Mouse (Mus musculus): ENCODE measurements around the gene Dbi. TPM values are rescaled to one million over a fixed set of nuclear protein-coding genes. Genes with fewer than 3 reads are reported as not detected.

The Dbi gene
- polyA plus RNA-seq, 1 experiment from 2014 or later, result 759 TPM

DNA sequence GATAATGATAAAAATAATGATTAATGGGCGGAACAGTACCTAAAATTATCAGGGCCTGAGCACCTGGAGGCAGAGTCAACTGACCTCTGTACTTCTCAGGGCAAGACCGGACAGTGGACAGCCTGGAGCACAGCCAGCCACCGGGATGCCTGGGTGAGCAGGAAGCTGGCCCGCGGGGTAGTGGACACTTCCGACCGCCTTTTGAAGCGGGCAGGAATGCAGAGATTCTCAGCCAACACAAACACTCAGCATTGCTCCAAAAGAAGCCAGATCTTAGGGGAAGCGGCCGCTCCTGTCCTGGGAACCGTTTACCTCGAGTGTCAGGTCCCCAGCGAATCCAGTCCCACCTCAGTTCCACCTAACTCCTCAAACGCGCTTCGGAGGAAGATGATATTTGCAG, 48.0 kb downstream of the Dbi start:
- peaks cover 13% of the 10 kb centered on the region; the same call in 1 of the 2 replicates for H3K27me3 ChIP-seq (ENCODE audit: control insufficient read depth, insufficient read depth, low read length)
- no peak overlapping the region for H3K9ac ChIP-seq (replicated peaks; ENCODE audit: low read length)

DNA sequence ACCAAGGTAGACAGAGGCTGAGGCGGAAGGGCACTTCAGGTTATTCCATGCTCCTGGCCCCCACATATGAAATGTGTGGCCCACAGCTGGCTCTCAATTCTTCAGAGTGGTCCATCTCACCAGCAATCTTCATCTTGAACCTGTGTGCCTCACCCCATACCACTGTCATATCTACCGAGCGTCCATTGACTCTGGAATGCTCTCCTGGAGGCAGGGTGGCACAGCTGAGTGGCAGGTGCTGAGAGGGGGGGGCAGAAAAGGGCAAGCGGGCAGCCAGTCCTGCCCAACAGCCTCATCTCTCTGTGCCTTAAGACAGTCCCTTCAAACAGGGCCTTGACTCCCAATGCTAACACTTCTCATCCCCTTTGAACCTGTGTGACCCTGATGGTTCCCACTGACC, 49.7 kb downstream of the Dbi start:
- WGBS, result 88% methylated on average over 4 of the region's 4 CpGs
- Histone ChIP-seq H3K27ac (replicated peaks; ENCODE audit: low read depth, low read length) (no peak overlapping the region), H3K4me3 (replicated peaks; ENCODE audit: low read depth, low read length) (no peak overlapping the region), H3K4me2 (ENCODE audit: low read length) (no peak overlapping the region), H3K9me3 (ENCODE audit: control insufficient read depth, low read length) (no peaks in the 10 kb centered on the region), H3K36me3 (ENCODE audit: control insufficient read depth, insufficient read depth, low read length) (no peaks in the 10 kb centered on the region), H3K9ac (replicated peaks; ENCODE audit: low read length) (no peak overlapping the region), H3K4me1 (ENCODE audit: control insufficient read depth, insufficient read depth, low read length) (peaks cover 4% of the 10 kb centered on the region), H3K27me3 (ENCODE audit: control insufficient read depth, insufficient read depth, low read length) (peaks cover 13% of the 10 kb centered on the region; the same call in 1 of the 2 replicates)
- ATAC-seq (ENCODE audit: low FRiP score, low TSS enrichment) (no peak), DNase-seq (no peak)

More for the DNA sequence above, 48.0 kb downstream of the Dbi start:
- Histone ChIP-seq H3K36me3 (ENCODE audit: control insufficient read depth, insufficient read depth, low read length) (no peaks in the 10 kb centered on the region), H3K4me3 (replicated peaks; ENCODE audit: low read depth, low read length) (peak overlapping the region; percentile 37), H3K27ac (replicated peaks; ENCODE audit: low read depth, low read length) (no peak overlapping the region), H3K4me1 (ENCODE audit: control insufficient read depth, insufficient read depth, low read length) (peaks cover 4% of the 10 kb centered on the region), H3K9me3 (ENCODE audit: control insufficient read depth, low read length) (no peaks in the 10 kb centered on the region), H3K4me2 (ENCODE audit: low read length) (peak overlapping the region; percentile 75)
- no peak for ATAC-seq (ENCODE audit: low FRiP score, low TSS enrichment)
- DNase-seq, result peak; percentile 30
- 15% methylated on average over 16 of the region's 16 CpGs for WGBS

DNA sequence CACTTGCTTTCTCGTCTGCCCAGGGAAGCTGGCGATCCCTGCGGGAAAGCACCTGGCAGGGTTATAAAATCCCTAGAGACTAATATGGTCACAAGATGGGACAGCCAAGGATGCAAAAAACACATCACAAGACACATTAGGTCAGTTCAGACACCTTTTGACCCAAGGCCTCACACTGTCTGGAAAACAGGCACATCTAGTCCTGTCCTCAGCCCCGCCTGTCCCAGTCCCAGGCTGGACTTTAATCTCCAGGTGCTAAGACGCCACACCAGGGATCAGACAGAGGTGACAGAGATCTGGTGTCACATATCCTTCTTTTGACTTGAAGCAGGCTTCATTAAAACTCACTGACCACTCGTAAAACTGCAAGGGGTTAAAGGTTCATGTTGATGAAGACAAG, 50.7 kb downstream of the Dbi start:
- H3K36me3 ChIP-seq (ENCODE audit: control insufficient read depth, insufficient read depth, low read length), result no peaks in the 10 kb centered on the region
- peaks cover 4% of the 10 kb centered on the region for H3K4me1 ChIP-seq (ENCODE audit: control insufficient read depth, insufficient read depth, low read length)
- no peaks in the 10 kb centered on the region for H3K9me3 ChIP-seq (ENCODE audit: control insufficient read depth, low read length)
- WGBS, result 68% methylated on average over 6 of the region's 6 CpGs
- no peak overlapping the region for H3K9ac ChIP-seq (replicated peaks; ENCODE audit: low read length)
- no peak overlapping the region for H3K4me3 ChIP-seq (replicated peaks; ENCODE audit: low read depth, low read length)
- H3K4me2 ChIP-seq (ENCODE audit: low read length), result no peak overlapping the region
- no peak for DNase-seq
- H3K27ac ChIP-seq (replicated peaks; ENCODE audit: low read depth, low read length), result no peak overlapping the region
- ATAC-seq (ENCODE audit: low FRiP score, low TSS enrichment), result no peak
- H3K27me3 ChIP-seq (ENCODE audit: control insufficient read depth, insufficient read depth, low read length), result peaks cover 13% of the 10 kb centered on the region; the same call in 1 of the 2 replicates

DNA sequence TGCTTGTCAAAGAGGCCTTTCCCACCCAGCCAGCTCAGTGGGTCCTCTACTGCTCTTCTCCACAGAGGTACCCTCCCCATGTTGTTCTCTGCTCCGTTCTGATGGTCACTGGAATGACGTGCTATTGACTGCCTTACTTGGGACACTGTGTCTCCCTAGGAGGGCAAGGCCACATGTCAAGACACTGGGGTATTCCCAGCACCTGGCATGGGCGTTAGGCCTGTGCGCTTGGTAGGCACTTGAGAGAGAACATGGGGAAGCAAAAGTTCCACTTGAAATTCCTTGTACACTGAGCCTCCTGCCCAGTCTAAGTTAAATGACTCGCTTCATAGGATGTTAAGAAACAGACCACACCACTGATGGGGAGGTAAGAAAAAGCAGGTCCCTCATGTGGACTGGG, 51.8 kb downstream of the Dbi start:
- peaks cover 4% of the 10 kb centered on the region for H3K4me1 ChIP-seq (ENCODE audit: control insufficient read depth, insufficient read depth, low read length)
- no peak overlapping the region for H3K27ac ChIP-seq (replicated peaks; ENCODE audit: low read depth, low read length)
- no peaks in the 10 kb centered on the region for H3K36me3 ChIP-seq (ENCODE audit: control insufficient read depth, insufficient read depth, low read length)
- H3K4me3 ChIP-seq (replicated peaks; ENCODE audit: low read depth, low read length), result no peak overlapping the region
- H3K9me3 ChIP-seq (ENCODE audit: control insufficient read depth, low read length), result no peaks in the 10 kb centered on the region
- 84% methylated on average over 5 of the region's 5 CpGs for WGBS
- DNase-seq (no peak), ATAC-seq (ENCODE audit: low FRiP score, low TSS enrichment) (no peak)
- H3K4me2 ChIP-seq (ENCODE audit: low read length), result no peak overlapping the region
- H3K9ac ChIP-seq (replicated peaks; ENCODE audit: low read length), result no peak overlapping the region
- H3K27me3 ChIP-seq (ENCODE audit: control insufficient read depth, insufficient read depth, low read length), result peaks cover 9% of the 10 kb centered on the region; the same call in 1 of the 2 replicates

DNA sequence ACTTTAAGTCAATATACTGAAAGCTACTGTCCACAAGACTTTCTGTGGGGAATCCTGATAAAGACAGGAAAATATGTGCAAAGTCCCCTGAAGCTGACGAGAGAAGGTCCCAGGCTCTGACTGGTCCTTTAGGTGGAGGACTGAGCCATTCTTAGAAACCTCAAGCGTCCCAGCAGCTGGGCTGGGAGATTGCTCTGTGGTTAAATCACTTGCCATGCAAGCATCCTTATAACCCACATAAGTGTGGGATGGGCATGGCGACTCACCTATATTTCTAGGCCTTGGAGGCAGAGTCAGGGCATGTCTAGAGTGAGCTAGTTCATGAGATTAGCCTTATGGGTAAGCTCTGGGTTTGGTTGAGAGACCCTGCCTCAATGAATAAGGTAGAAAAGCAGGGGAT, 54.3 kb downstream of the Dbi start:
- H3K4me2 ChIP-seq (ENCODE audit: low read length), result no peak overlapping the region
- DNase-seq (no peak), ATAC-seq (ENCODE audit: low FRiP score, low TSS enrichment) (no peak)
- H3K9me3 ChIP-seq (ENCODE audit: control insufficient read depth, low read length), result no peaks in the 10 kb centered on the region
- no peak overlapping the region for H3K27ac ChIP-seq (replicated peaks; ENCODE audit: low read depth, low read length)
- H3K9ac ChIP-seq (replicated peaks; ENCODE audit: low read length), result no peak overlapping the region
- H3K4me1 ChIP-seq (ENCODE audit: control insufficient read depth, insufficient read depth, low read length), result no peaks in the 10 kb centered on the region
- H3K4me3 ChIP-seq (replicated peaks; ENCODE audit: low read depth, low read length), result no peak overlapping the region
- H3K36me3 ChIP-seq (ENCODE audit: control insufficient read depth, insufficient read depth, low read length), result no peaks in the 10 kb centered on the region
- WGBS, result 84% methylated on average over 3 of the region's 3 CpGs
- no peaks in the 10 kb centered on the region for H3K27me3 ChIP-seq (ENCODE audit: control insufficient read depth, insufficient read depth, low read length)

DNA sequence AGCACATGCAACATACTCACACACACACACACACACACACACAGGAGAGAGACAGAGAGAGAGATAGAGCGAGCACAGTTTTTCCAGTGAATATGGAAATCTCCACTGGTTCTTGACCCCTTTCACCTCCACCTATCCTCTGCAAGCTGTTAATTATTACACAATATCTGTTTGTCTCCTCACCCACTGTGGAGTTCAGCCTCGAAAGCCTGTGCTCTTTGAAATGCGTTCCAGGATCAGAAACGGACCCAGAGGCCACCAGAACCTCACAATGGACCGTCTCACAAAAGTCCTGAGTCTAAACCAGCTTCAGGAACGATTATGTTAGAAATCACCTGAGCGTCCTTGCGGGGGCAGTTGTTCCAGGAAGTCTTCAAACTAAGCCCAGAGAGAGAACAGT, 54.7 kb downstream of the Dbi start:
- Histone ChIP-seq H3K4me1 (ENCODE audit: control insufficient read depth, insufficient read depth, low read length) (no peaks in the 10 kb centered on the region), H3K9ac (replicated peaks; ENCODE audit: low read length) (no peak overlapping the region), H3K36me3 (ENCODE audit: control insufficient read depth, insufficient read depth, low read length) (no peaks in the 10 kb centered on the region), H3K27ac (replicated peaks; ENCODE audit: low read depth, low read length) (no peak overlapping the region), H3K9me3 (ENCODE audit: control insufficient read depth, low read length) (no peaks in the 10 kb centered on the region), H3K4me3 (replicated peaks; ENCODE audit: low read depth, low read length) (no peak overlapping the region), H3K4me2 (ENCODE audit: low read length) (no peak overlapping the region), H3K27me3 (ENCODE audit: control insufficient read depth, insufficient read depth, low read length) (no peaks in the 10 kb centered on the region)
- ATAC-seq (ENCODE audit: low FRiP score, low TSS enrichment) (no peak), DNase-seq (no peak)
- 88% methylated on average over 8 of the region's 8 CpGs for WGBS

DNA sequence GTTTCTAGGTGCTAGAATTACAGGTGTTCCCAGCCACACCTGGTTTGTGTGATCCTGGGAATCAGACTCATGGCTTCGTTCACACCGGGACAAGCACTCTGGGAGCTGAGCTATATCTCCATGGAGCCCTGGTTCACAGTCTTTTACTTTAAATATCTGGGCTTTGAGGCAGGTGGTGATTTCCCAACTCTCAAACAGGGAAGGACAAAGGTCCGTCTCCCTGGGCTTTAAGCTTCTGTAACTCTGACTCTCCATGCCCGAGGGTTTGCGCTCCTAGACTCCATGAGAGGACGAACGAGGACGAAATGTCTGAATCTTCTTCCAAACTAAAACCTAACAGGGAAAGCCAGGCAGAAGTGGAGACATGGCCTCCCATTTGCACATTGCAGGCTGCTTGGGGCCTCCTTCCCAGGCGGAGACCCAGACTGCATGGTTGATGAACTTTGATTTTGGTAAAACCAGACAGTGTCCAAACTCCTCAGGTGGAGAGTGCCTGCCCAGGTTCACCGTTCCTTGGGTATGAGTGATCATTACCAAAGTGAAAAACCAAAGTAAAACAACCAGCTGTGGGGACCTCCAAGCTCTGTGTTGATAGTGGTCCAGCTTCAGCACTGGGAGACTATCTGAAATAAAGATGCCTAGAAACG, 56.7 kb downstream of the Dbi start:
- H3K4me3 ChIP-seq (replicated peaks; ENCODE audit: low read depth, low read length), result no peak overlapping the region
- H3K9ac ChIP-seq (replicated peaks; ENCODE audit: low read length), result no peak overlapping the region
- H3K27me3 ChIP-seq (ENCODE audit: control insufficient read depth, insufficient read depth, low read length), result no peaks in the 10 kb centered on the region
- no peaks in the 10 kb centered on the region for H3K36me3 ChIP-seq (ENCODE audit: control insufficient read depth, insufficient read depth, low read length)
- H3K27ac ChIP-seq (replicated peaks; ENCODE audit: low read depth, low read length), result no peak overlapping the region
- ATAC-seq (ENCODE audit: low FRiP score, low TSS enrichment) (no peak), DNase-seq (no peak)
- WGBS, result 94% methylated on average over 11 of the region's 11 CpGs
- H3K4me1 ChIP-seq (ENCODE audit: control insufficient read depth, insufficient read depth, low read length), result no peaks in the 10 kb centered on the region
- H3K4me2 ChIP-seq (ENCODE audit: low read length), result no peak overlapping the region
- H3K9me3 ChIP-seq (ENCODE audit: control insufficient read depth, low read length), result no peaks in the 10 kb centered on the region

Other genes with a start within 250 kb of the Dbi start
- gene Tmem177, start 207.9 kb downstream of the Dbi start, polyA plus RNA-seq (2014; fragmentation: Nextera tagmentation; extraction: Ambion mirVana), result 5.2 and 7.5 TPM in 2 replicates
- gene Cfap221, start 123.8 kb downstream of the Dbi start, polyA plus RNA-seq (2014; fragmentation: Nextera tagmentation; extraction: Ambion mirVana), result 0.37 TPM in 1 of 2 replicates, not detected in the other
- 0.38 and 0.53 TPM in 2 replicates for gene Sctr, start 114.2 kb downstream of the Dbi start, polyA plus RNA-seq (2014; fragmentation: Nextera tagmentation; extraction: Ambion mirVana)
- gene Tmem37, start 47.0 kb downstream of the Dbi start, polyA plus RNA-seq (2014; fragmentation: Nextera tagmentation; extraction: Ambion mirVana), result 3.1 and 7.4 TPM in 2 replicates
- gene 3110009E18Rik, start 109 bp upstream of the Dbi start, polyA plus RNA-seq (2014; fragmentation: Nextera tagmentation; extraction: Ambion mirVana), result 18.7 and 21.4 TPM in 2 replicates
- 2.4 and 3.2 TPM in 2 replicates for gene Steap3, start 151.6 kb upstream of the Dbi start, polyA plus RNA-seq (2014; fragmentation: Nextera tagmentation; extraction: Ambion mirVana)
- gene C1ql2, start 219.5 kb upstream of the Dbi start, polyA plus RNA-seq (2014; fragmentation: Nextera tagmentation; extraction: Ambion mirVana), result 12.0 and 16.2 TPM in 2 replicates

All from midbrain, embryonic 14.5 days (tissue).